ENCODE assay signal across 8 mouse cellular contexts in the genomic region with DNA sequence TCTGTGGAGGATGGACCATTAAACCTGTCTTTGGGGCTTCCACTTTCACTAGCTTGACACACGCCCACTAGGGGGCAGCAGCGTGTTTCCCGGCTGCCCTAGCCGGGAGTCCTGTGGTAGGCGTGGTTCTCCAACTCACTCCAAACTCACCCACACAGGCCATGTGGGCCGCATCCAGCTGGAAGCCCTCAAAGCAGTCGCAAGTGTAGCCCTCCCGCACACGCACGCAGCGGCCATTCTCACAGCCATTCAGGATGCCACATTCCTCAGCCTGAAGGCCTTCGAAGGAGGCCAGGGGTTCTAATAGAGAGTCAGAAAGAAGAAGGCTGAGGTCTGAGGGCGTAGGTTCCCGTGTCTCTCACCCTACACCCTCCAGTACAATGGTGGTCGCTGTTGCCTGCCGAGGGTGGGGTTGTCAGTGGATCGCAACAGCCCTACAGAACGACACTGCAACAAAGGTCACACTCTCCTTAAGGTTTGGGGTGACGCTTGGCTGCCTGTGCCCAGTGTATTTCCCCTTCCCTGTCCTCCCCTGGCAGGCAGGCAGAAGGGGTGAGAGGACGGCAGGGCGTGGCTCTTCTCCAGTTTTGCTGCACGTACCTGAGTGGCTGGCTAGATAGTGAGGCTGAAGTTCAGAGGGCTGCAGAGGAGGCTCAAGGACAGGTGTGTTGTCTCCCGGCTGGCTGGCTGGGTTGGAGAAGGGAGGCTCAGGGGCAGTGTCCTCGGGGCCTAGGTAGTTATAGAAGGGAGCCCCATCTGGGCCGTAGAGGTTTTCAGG. TPM values are rescaled to one million over a fixed set of nuclear protein-coding genes. Genes with fewer than 3 reads are reported as not detected.
A peak's percentile ranks its signal among the peaks of the same experiment; 100 is the strongest.
DNase-seq lines count a peak whose midpoint lies in the region; ATAC-seq lines count a peak whose summit lies in the region.

No protein-coding gene starts in this region.

- no peaks in the 10 kb centered on the region for H3K27me3 ChIP-seq in hindbrain, embryonic 14.5 days (ENCODE audit: control insufficient read depth, insufficient read depth, low read length)

- no peak overlapping the region for H3K27ac ChIP-seq in hindbrain, embryonic 14.5 days

- H3K4me1 ChIP-seq in hindbrain, embryonic 14.5 days (replicated peaks; ENCODE audit: control insufficient read depth, insufficient read depth, low read length): no peaks in the 10 kb centered on the region

- no peaks in the 10 kb centered on the region for H3K36me3 ChIP-seq in hindbrain, embryonic 14.5 days (replicated peaks; ENCODE audit: control insufficient read depth, insufficient read depth)

- no peaks in the 10 kb centered on the region for H3K9me3 ChIP-seq in hindbrain, embryonic 14.5 days (ENCODE audit: control insufficient read depth, low read length)

- ATAC-seq in hindbrain, embryonic 14.5 days (ENCODE audit: low FRiP score): peak; percentile 77; the same call in 1 of the 2 replicates

- no peak overlapping the region; the same call in 1 of the 2 replicates for H3K9ac ChIP-seq in hindbrain, embryonic 14.5 days

- H3K4me3 ChIP-seq in hindbrain, embryonic 14.5 days (replicated peaks; ENCODE audit: low read length): no peak overlapping the region

- 35% methylated on average over 25 of the region's 25 CpGs for WGBS in hindbrain, embryonic 14.5 days

- DNase-seq in R1 (ENCODE audit: low read depth, low spot score): peak; percentile 92
- peak; percentile 94 to 96 for DNase-seq in cerebellum, postnatal 14 days
- peak; percentile 74 to 77 for DNase-seq in frontal cortex, postnatal 25 days (ENCODE audit: low spot score in 2 of 2)
- DNase-seq in hindbrain, embryonic 14.5 days (ENCODE audit: low spot score): peak; percentile 88
- peak; percentile 82 to 93 for DNase-seq in layer of hippocampus, postnatal 25 days (ENCODE audit: extremely low spot score in 1 of 2, low spot score in 1 of 2)
- peak; percentile 92 for DNase-seq in lung, postnatal 14 days
- peak; percentile 59 for DNase-seq in retina, adult 2 months (ENCODE audit: low read depth, low spot score)
- peak; percentile 81 for DNase-seq in thymus, postnatal 25 days

- no peak overlapping the region; the same call in 1 of the 2 replicates for H3K4me2 ChIP-seq in hindbrain, embryonic 14.5 days (replicated peaks)

RNA-seq across cellular contexts. Expression of gene Isca2, which starts 11.7 kb away (rescaled TPM):
- polyA plus RNA-seq in hindbrain, embryonic 14.5 days (2014; fragmentation: Nextera tagmentation; extraction: Ambion mirVana): 127 and 132 TPM in 2 replicates
- total RNA-seq in layer of hippocampus, postnatal 25 days (2021): 10 to 100 TPM; 61.2 to 61.6 TPM

RNA-seq across cellular contexts. Expression of gene Npc2, which starts 11.8 kb away (rescaled TPM):
- polyA plus RNA-seq in hindbrain, embryonic 14.5 days (2014; fragmentation: Nextera tagmentation; extraction: Ambion mirVana): 51.6 and 54.3 TPM in 2 replicates
- total RNA-seq in layer of hippocampus, postnatal 25 days (2021): 10 to 100 TPM; 34.6 to 34.7 TPM
